Mouse (Mus musculus) telencephalon, adult 2 months (tissue): ENCODE measurements at regions not wholly inside any gene's neighbourhood (a gene's known extent, or its start where the extent isn't known, plus 50 kb on each side); places are given as distances from the start of the nearest gene placed in this dataset.

Experiments
- DNase-seq: peaks from one replicate; pipeline ENCODE4 v3.0.0-alpha.2; 2011; ENCODE audit warnings: low read depth, low spot score

GRCm38 (mm10) chr4:48725660-48726348, 62.5 kb downstream of the Cavin4 start:
- peak; percentile 87 for DNase-seq

GRCm38 (mm10) chr4:48726349-48726835, 63.1 kb downstream of the Cavin4 start:
- no peak for DNase-seq

GRCm38 (mm10) chr4:48734854-48735564, 71.7 kb downstream of the Cavin4 start:
- DNase-seq, result no peak

GRCm38 (mm10) chr4:48746237-48746636, 82.9 kb downstream of the Cavin4 start:
- DNase-seq, result no peak

- no peak for DNase-seq
Observed at GRCm38 (mm10) chr4:48749566-48749965, 86.3 kb downstream of the Cavin4 start.

- no peak for DNase-seq
Observed at GRCm38 (mm10) chr4:48750087-48750486, 86.8 kb downstream of the Cavin4 start.

GRCm38 (mm10) chr4:48754466-48755171, 91.3 kb downstream of the Cavin4 start:
- DNase-seq, result peak; percentile 90

GRCm38 (mm10) chr4:48760625-48761024, 97.3 kb downstream of the Cavin4 start:
- no peak for DNase-seq

GRCm38 (mm10) chr4:48766458-48766857, 103.1 kb downstream of the Cavin4 start:
- DNase-seq, result no peak

GRCm38 (mm10) chr4:48770403-48770953, 107.2 kb downstream of the Cavin4 start:
- DNase-seq, result no peak

- peak; percentile 46 for DNase-seq
Observed at GRCm38 (mm10) chr4:48770954-48771665, 107.8 kb downstream of the Cavin4 start.

GRCm38 (mm10) chr4:48771836-48772235, 108.5 kb downstream of the Cavin4 start:
- peak; percentile 28 for DNase-seq

GRCm38 (mm10) chr4:48779202-48779905, 116.0 kb downstream of the Cavin4 start:
- peak; percentile 45 for DNase-seq

- DNase-seq, result no peak
Observed at GRCm38 (mm10) chr4:48779955-48780354, 116.6 kb downstream of the Cavin4 start.

- DNase-seq, result no peak
Observed at GRCm38 (mm10) chr4:48781099-48781498, 117.8 kb downstream of the Cavin4 start.

GRCm38 (mm10) chr4:48782686-48783085, 119.4 kb downstream of the Cavin4 start:
- no peak for DNase-seq

- no peak for DNase-seq
Observed at GRCm38 (mm10) chr4:48791096-48791495, 127.8 kb downstream of the Cavin4 start.

- no peak for DNase-seq
Observed at GRCm38 (mm10) chr4:48803777-48804176, 140.5 kb downstream of the Cavin4 start.

GRCm38 (mm10) chr4:48808571-48808970, 145.3 kb downstream of the Cavin4 start:
- no peak for DNase-seq

- no peak for DNase-seq
Observed at GRCm38 (mm10) chr4:48833718-48834117, 170.4 kb downstream of the Cavin4 start.

GRCm38 (mm10) chr4:48842777-48843214, 179.5 kb downstream of the Cavin4 start:
- DNase-seq, result no peak
